Mouse (Mus musculus) stomach, postnatal 0 days (tissue): ENCODE measurements at regions not wholly inside any gene's neighbourhood (a gene's known extent, or its start where the extent isn't known, plus 50 kb on each side); places are given as distances from the start of the nearest gene placed in this dataset.

Source experiments
- ATAC-seq: fragments of 200-750 bp; cut with Nextera tagmentation; 2 replicates; pipeline ENCODE4 v1.8.0; 2017; ENCODE audit not compliant: low FRiP score, low TSS enrichment
- DNase-seq: peaks from one replicate; pipeline ENCODE4 v3.0.0-alpha.2; 2016; ENCODE audit warnings: low spot score
- H3K27ac ChIP-seq: fragments of 300-500 bp; sonication (generic); replicated peaks from 2 replicates; pipeline ENCODE4 v1.5.1; 2014; ENCODE audit warnings: mild to moderate bottlenecking, control low read depth
- H3K27me3 ChIP-seq: fragments of 300-500 bp; sonication (generic); 2 replicates; pipeline ENCODE4 v1.6.1; 2014; ENCODE audit warnings: low read length; ENCODE audit not compliant: control insufficient read depth, insufficient read depth
- H3K36me3 ChIP-seq: fragments of 300-500 bp; sonication (generic); 2 replicates; pipeline ENCODE4 v1.6.1; 2014; ENCODE audit warnings: low read length, mixed read lengths; ENCODE audit not compliant: control insufficient read depth, insufficient read depth
- H3K4me1 ChIP-seq: fragments of 300-500 bp; sonication (generic); replicated peaks from 2 replicates; pipeline ENCODE4 v1.6.1; 2014; ENCODE audit warnings: antibody characterized with exemption; ENCODE audit not compliant: control insufficient read depth, insufficient read depth
- H3K4me2 ChIP-seq: fragments of 300-500 bp; sonication (generic); replicated peaks from 2 replicates; pipeline ENCODE4 v1.6.1; 2014; ENCODE audit warnings: low read depth, mild to moderate bottlenecking, control low read depth, moderate library complexity
- H3K4me3 ChIP-seq: fragments of 300-500 bp; sonication (generic); 2 replicates; pipeline ENCODE4 v1.5.1; 2014; ENCODE audit warnings: low read depth, low read length, control low read depth
- H3K9ac ChIP-seq: fragments of 300-500 bp; sonication (generic); 2 replicates; pipeline ENCODE4 v1.6.1; 2014; ENCODE audit warnings: mild to moderate bottlenecking, low read length, control low read depth, mixed read lengths
- H3K9me3 ChIP-seq: fragments of 300-500 bp; sonication (generic); 2 replicates; pipeline ENCODE4 v1.6.1; 2016; ENCODE audit warnings: low read length; ENCODE audit not compliant: control insufficient read depth
- CTCF ChIP-seq: IDR thresholded peaks from 2 replicates; pipeline ENCODE4 v1.5.1; 2016; ENCODE audit warnings: antibody characterized with exemption, low read depth, mild to moderate bottlenecking, moderate library complexity
- EP300 ChIP-seq: optimal IDR thresholded peaks from 2 replicates; pipeline ENCODE3; 2016; ENCODE audit warnings: antibody characterized with exemption
- WGBS: fragments of 180-500 bp; shearing (Covaris S2); extraction: QIAGEN DNeasy Blood & Tissue Kit; methylation state at CpG from one replicate; pipeline ENCODE4 v1.1.7; 2014; 5-methylcytosine and 5-hydroxymethylcytosine counted together

DNA sequence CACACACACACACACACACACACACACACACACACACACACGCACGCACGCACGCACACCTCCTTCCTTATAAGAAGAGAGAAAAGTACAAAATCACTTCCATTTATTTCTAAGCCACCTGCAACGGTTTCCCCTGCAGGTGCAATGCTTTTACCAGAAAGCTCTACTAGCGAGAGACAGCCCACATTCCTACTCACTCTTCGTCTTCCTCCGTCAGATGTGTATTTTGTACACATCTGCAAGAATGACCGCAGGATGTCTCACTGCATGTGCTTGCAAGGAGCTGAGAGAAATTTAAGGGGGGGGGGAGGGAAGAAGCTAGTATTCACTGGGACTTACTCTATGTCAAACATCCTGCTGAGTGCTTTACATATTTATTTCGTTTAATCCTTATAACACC, 99.2 kb upstream of the Lnx1 start:
- H3K4me2 ChIP-seq, result no peak overlapping the region
- H3K4me3 ChIP-seq, result no peak overlapping the region
- DNase-seq, result no peak
- H3K9me3 ChIP-seq, result no peaks in the 10 kb centered on the region
- no peaks in the 10 kb centered on the region for H3K36me3 ChIP-seq
- H3K27me3 ChIP-seq, result 0 out of 2 replicates have a peak, but pooled peaks cover 2% of the 10 kb centered on the region
- H3K27ac ChIP-seq, result no peak overlapping the region
- H3K4me1 ChIP-seq, result no peaks in the 10 kb centered on the region
- H3K9ac ChIP-seq, result no peak overlapping the region
- no peak for ATAC-seq
- 58% methylated on average over 10 of the region's 10 CpGs for WGBS
- no peak for TF ChIP-seq EP300
- no peak for TF ChIP-seq CTCF

DNA sequence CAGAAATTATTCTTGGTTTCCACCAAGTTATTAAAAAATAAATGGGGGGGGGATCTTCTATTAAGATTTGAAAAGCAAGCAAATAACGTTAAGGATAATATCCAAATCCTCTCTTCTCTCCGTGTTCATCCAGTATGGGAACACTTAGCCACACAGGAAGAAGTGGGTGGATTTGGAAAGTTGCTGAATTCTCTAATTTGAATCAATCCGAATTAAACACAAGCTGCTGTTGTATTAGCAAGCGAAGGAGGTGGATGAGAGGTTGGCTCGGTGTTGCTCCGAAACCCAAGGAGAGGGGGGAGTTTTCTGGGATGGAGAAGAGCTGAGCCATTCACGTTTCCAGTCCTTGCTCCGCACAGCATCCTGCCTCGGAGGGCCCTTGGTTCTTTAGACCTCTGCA, 97.6 kb upstream of the Lnx1 start:
- no peak overlapping the region for H3K4me3 ChIP-seq
- no peak overlapping the region for H3K9ac ChIP-seq
- no peak overlapping the region for H3K4me2 ChIP-seq
- no peak for ATAC-seq
- H3K27me3 ChIP-seq, result 0 out of 2 replicates have a peak, but pooled peaks cover 2% of the 10 kb centered on the region
- DNase-seq, result no peak
- no peaks in the 10 kb centered on the region for H3K4me1 ChIP-seq
- H3K27ac ChIP-seq, result no peak overlapping the region
- TF ChIP-seq EP300 (no peak), CTCF (no peak)
- WGBS, result 68% methylated on average over 9 of the region's 9 CpGs
- H3K36me3 ChIP-seq, result no peaks in the 10 kb centered on the region
- no peaks in the 10 kb centered on the region for H3K9me3 ChIP-seq

DNA sequence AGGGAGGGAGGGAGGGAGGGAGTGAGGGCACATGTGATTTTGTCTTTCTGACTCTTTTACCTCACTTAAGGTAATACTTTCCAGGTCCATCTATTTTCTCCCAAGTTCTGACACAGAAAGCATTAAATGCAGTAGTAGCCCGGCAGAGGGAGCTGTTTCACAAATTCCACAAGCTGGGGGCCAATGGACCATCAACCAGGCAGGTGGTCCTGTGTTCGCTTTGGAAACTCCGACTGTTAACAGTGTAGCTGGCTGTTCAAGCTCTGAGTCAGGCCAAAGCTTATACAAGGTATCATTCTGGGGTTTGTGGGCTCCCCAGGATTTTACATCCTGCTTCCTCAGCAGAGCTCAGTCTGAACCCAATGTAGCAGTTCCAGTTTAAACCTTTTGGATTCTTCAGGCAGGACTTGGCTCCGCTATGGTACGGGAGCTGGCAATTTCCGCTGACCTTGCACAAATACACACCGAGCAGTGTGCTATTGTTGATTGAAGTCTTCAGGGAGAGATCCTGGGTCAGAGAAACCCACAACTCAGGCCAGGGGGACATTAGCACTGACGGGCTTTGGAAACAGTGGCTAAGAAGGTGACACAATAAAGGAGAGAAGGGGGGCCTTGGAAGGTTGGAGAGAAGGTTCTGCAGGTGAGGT, 93.8 kb upstream of the Lnx1 start:
- WGBS, result 46% methylated on average over 8 of the region's 8 CpGs
- no peak overlapping the region for H3K4me2 ChIP-seq
- DNase-seq (peak; percentile 56), ATAC-seq (peak; percentile 49; the same call in 1 of the 2 replicates)
- H3K9ac ChIP-seq, result no peak overlapping the region
- H3K27me3 ChIP-seq, result 0 out of 2 replicates have a peak, but pooled peaks cover 2% of the 10 kb centered on the region
- H3K27ac ChIP-seq, result no peak overlapping the region
- no peak overlapping the region for H3K4me3 ChIP-seq
- 0 out of 2 replicates have a peak, but pooled peaks cover 2% of the 10 kb centered on the region for H3K4me1 ChIP-seq
- H3K36me3 ChIP-seq, result no peaks in the 10 kb centered on the region
- no peaks in the 10 kb centered on the region for H3K9me3 ChIP-seq
- no peak for TF ChIP-seq EP300
- TF ChIP-seq CTCF, result peak; percentile 76

DNA sequence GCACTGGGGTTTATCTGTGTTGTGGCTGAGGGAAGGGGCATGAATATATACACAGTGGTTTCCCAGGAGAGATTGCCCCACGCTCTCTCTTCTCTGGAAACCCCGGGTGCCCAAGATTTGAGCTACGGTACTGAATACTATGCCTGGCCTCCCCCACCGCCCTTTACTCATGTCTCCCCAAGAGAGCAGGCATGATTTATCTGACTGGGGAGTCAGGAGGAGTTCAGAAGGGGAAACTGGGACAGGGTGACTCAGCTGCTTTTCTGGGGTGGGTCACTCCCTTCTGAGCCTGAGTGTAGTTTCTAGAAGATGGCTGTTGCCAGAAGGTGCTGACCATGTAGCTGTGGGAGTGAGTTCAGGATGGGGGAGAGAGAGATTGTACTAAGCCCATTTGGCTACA, 92.0 kb upstream of the Lnx1 start:
- Histone ChIP-seq H3K9ac (no peak overlapping the region), H3K27ac (no peak overlapping the region), H3K27me3 (no peaks in the 10 kb centered on the region), H3K4me3 (no peak overlapping the region), H3K36me3 (no peaks in the 10 kb centered on the region), H3K4me1 (0 out of 2 replicates have a peak, but pooled peaks cover 2% of the 10 kb centered on the region), H3K4me2 (no peak overlapping the region), H3K9me3 (no peaks in the 10 kb centered on the region)
- no peak for DNase-seq
- no peak for TF ChIP-seq EP300
- no peak for TF ChIP-seq CTCF
- ATAC-seq, result no peak
- 71% methylated on average over 4 of the region's 4 CpGs for WGBS

DNA sequence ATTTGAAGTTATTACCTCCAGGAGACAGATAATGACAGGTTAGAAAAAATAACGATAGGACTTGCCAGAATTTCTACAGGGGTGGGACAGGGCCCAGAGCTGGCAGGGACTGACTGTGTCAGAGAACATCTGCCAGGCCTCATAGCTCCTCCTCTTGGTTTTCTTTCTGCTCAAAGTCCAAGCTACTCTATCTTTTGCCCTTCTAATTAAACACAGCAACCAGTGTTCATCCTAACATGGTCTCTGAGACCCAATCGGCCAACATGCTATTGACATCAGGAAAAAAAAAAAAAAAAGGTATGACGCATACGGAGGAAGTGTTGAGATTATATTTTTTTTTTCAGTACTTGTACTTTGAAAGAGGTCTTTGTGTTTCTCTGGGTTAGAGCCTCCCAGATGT, 90.7 kb upstream of the Lnx1 start:
- 60% methylated on average over 4 of the region's 4 CpGs for WGBS
- DNase-seq, result no peak
- no peak for TF ChIP-seq CTCF
- TF ChIP-seq EP300, result no peak
- no peaks in the 10 kb centered on the region for H3K36me3 ChIP-seq
- no peak for ATAC-seq
- no peaks in the 10 kb centered on the region for H3K9me3 ChIP-seq
- H3K27me3 ChIP-seq, result no peaks in the 10 kb centered on the region
- no peak overlapping the region for H3K27ac ChIP-seq
- no peak overlapping the region for H3K9ac ChIP-seq
- H3K4me1 ChIP-seq, result 0 out of 2 replicates have a peak, but pooled peaks cover 2% of the 10 kb centered on the region
- no peak overlapping the region for H3K4me2 ChIP-seq
- no peak overlapping the region for H3K4me3 ChIP-seq

DNA sequence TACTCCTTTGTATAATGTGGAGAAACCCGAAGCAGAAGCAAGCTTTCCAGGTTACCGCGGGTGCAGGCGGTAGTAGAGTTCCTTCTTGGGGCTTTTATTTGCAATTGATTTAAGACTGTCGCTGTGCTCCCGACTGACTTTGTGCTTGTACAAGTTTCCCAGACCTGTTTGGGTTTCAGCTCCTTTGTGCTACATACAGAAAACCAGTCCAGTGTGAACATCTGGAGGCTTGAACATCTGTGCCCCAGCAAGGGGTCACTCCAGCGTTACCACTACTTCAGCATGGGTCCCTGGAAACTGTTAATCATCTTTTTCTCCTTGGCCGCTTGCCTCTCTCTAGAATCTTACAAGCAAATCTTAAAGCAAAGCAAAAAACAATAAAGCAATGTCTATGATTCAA, 90.2 kb upstream of the Lnx1 start:
- H3K4me1 ChIP-seq, result 0 out of 2 replicates have a peak, but pooled peaks cover 2% of the 10 kb centered on the region
- no peak overlapping the region for H3K4me2 ChIP-seq
- H3K27me3 ChIP-seq, result no peaks in the 10 kb centered on the region
- TF ChIP-seq CTCF (no peak), EP300 (no peak)
- ATAC-seq (no peak), DNase-seq (no peak)
- 31% methylated on average over 8 of the region's 8 CpGs for whole genome bisulfite sequencing
- H3K27ac ChIP-seq, result peak overlapping the region; percentile 65
- H3K9ac ChIP-seq, result no peak overlapping the region
- no peaks in the 10 kb centered on the region for H3K36me3 ChIP-seq
- no peaks in the 10 kb centered on the region for H3K9me3 ChIP-seq
- no peak overlapping the region for H3K4me3 ChIP-seq
